Comparison of ENCODE assay signal across 23 mouse cellular contexts in the genomic region with DNA sequence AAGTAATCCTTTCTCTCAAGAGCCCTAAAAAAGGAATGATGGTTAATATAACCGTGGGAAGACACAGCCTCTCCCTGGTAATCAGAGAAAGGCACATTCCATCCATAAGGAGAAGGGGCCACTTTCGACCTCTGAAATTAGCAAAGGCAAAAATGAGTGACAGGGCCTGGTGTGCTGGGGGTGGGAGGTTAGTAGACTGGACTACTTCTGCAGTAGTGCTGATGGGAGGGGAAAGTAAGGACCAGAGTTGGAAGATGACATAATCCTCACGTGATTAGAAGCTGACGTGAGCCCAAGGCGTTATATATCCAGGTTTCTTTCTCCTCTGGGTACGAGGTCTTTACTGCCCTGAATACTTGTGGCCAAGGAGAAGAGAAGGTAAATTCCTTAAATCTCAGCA. TPM values are rescaled to one million over a fixed set of nuclear protein-coding genes. Genes with fewer than 3 reads are reported as not detected.
DNase-seq lines count a peak whose midpoint lies in the region; ATAC-seq and TF ChIP-seq lines count a peak whose summit lies in the region.
"Had no signal": no experiment of that assay in that cellular context is flagged by ENCODE, and none has a peak within 500 bp of the region (broad histone marks: within the 10 kb centered on the region; RNA-seq: fewer than 3 reads in every experiment).

No protein-coding gene starts in this region.

- H3K4me1 ChIP-seq in heart, embryonic 16.5 days (ENCODE audit: control insufficient read depth, insufficient read depth, low read length): peaks cover 7% of the 10 kb centered on the region
- H3K4me1 ChIP-seq in CH12.LX (ENCODE audit: control insufficient read depth in 1 of 2, insufficient read depth in 2 of 2): no peaks in the 10 kb centered on the region
- H3K4me1 ChIP-seq in forebrain, postnatal 0 days (ENCODE audit: insufficient read depth): no peaks in the 10 kb centered on the region
- H3K4me1 ChIP-seq: embryonic facial prominence, embryonic 12.5 days; forebrain, embryonic 12.5 days; hindbrain, embryonic 12.5 days had no signal

- TF ChIP-seq EP300 in CH12.LX (IDR thresholded peaks at IDR 0.05; ENCODE audit: low read length): no peak

- peak overlapping the region; percentile 53 for H3K27ac ChIP-seq in gastrocnemius, adult 2 months
- peak overlapping the region; percentile 55; the same call in 1 of the 2 replicates for H3K27ac ChIP-seq in heart, embryonic 16.5 days (ENCODE audit: low read length)
- H3K27ac ChIP-seq in CH12.LX (ENCODE audit: insufficient read depth, low read depth): no peak overlapping the region
- H3K27ac ChIP-seq in forebrain, postnatal 0 days (ENCODE audit: low read depth, low read length): no peak overlapping the region
- H3K27ac ChIP-seq: embryonic facial prominence, embryonic 12.5 days; forebrain, embryonic 12.5 days; hindbrain, embryonic 12.5 days had no signal

- dilution Hi-C loops in CH12.LX (cut with MboI; ENCODE audit: extremely low pct_ligation_motif_present, extremely low pct_unique_long_range_greater_than_20kb, low sequenced_read_pairs): no loop called here

- H3K9ac ChIP-seq in heart, embryonic 16.5 days (ENCODE audit: low read length): no peak overlapping the region
- H3K9ac ChIP-seq in CH12.LX (ENCODE audit: insufficient read depth, low read depth): no peak overlapping the region
- no peak overlapping the region for H3K9ac ChIP-seq in forebrain, postnatal 0 days
- H3K9ac ChIP-seq: embryonic facial prominence, embryonic 12.5 days; forebrain, embryonic 12.5 days; hindbrain, embryonic 12.5 days had no signal

- TF ChIP-seq CTCF in gastrocnemius, adult 2 months (IDR thresholded peaks at IDR 0.05): no peak
- TF ChIP-seq CTCF in CH12.LX (conservative IDR thresholded peaks at IDR 0.05 in 1 of 2, IDR thresholded peaks at IDR 0.05 in 1 of 2; ENCODE audit: low read depth in 2 of 2, low read length in 2 of 2): no peak
- TF ChIP-seq CTCF in forebrain, postnatal 0 days (IDR thresholded peaks at IDR 0.05; ENCODE audit: low read depth): no peak

- in situ Hi-C loops in CH12.LX (cut with MboI; ENCODE audit: low pct_ligation_motif_present, low pct_unique_long_range_greater_than_20kb, low sequenced_read_pairs): no loop called here

- H3K4me3 ChIP-seq in gastrocnemius, adult 2 months: no peak overlapping the region
- H3K4me3 ChIP-seq in heart, embryonic 16.5 days (ENCODE audit: low read length): no peak overlapping the region
- H3K4me3 ChIP-seq in CH12.LX (replicated peaks in 1 of 3; ENCODE audit: low read depth in 2 of 3, low read length in 2 of 3, poor library complexity in 1 of 3): no peak overlapping the region
- no peak overlapping the region for H3K4me3 ChIP-seq in forebrain, postnatal 0 days (ENCODE audit: low read depth, low read length)
- H3K4me3 ChIP-seq: embryonic facial prominence, embryonic 12.5 days; forebrain, embryonic 12.5 days; hindbrain, embryonic 12.5 days had no signal

- no peaks in the 10 kb centered on the region for H3K36me3 ChIP-seq in heart, embryonic 16.5 days (ENCODE audit: control insufficient read depth, insufficient read depth)
- H3K36me3 ChIP-seq in CH12.LX (replicated peaks in 1 of 2; ENCODE audit: control insufficient read depth in 1 of 2, insufficient read depth in 1 of 2, low read length in 1 of 2): no peaks in the 10 kb centered on the region
- no peaks in the 10 kb centered on the region for H3K36me3 ChIP-seq in forebrain, postnatal 0 days (ENCODE audit: insufficient read depth)
- H3K36me3 ChIP-seq: embryonic facial prominence, embryonic 12.5 days; forebrain, embryonic 12.5 days; G1E; hindbrain, embryonic 12.5 days had no signal

- DNase-seq in gastrocnemius, adult 2 months: peak; percentile 40
- DNase-seq in gastrocnemius, postnatal 4 days (ENCODE audit: low spot score in 2 of 2): no peak
- no peak for DNase-seq in heart, adult 8-10 months (ENCODE audit: low spot score)
- no peak for DNase-seq in CH12.LX (ENCODE audit: extremely low read depth)
- no peak for DNase-seq in forebrain, postnatal 0 days
- DNase-seq: adrenal gland, adult 8-10 months; adrenal gland, postnatal 36 days; cerebellum, adult 11 months; cerebellum, adult 8-10 months; cerebellum, postnatal 14 days; embryo, embryonic 11 days; kidney, adult 8-10 months had no signal

- peak; percentile 58; the same call in 1 of the 2 replicates for ATAC-seq in heart, embryonic 16.5 days (replicated peaks; ENCODE audit: extremely low read depth, insufficient read depth, low FRiP score)
- no peak for ATAC-seq in forebrain, postnatal 0 days
- ATAC-seq: forebrain, embryonic 16.5 days; hindbrain, embryonic 16.5 days; inflammation-experienced regulatory T-cells, adult 6 months; intestine, postnatal 0 days had no signal

- H3K27me3 ChIP-seq in heart, embryonic 16.5 days (ENCODE audit: control insufficient read depth, insufficient read depth, low read length): no peaks in the 10 kb centered on the region
- H3K27me3 ChIP-seq in CH12.LX (replicated peaks): no peaks in the 10 kb centered on the region
- no peaks in the 10 kb centered on the region for H3K27me3 ChIP-seq in forebrain, postnatal 0 days (ENCODE audit: insufficient read depth, low read length)
- H3K27me3 ChIP-seq: embryonic facial prominence, embryonic 12.5 days had no signal

- no peaks in the 10 kb centered on the region for H3K9me3 ChIP-seq in heart, embryonic 16.5 days (replicated peaks; ENCODE audit: control insufficient read depth, low read length)
- H3K9me3 ChIP-seq in CH12.LX (replicated peaks; ENCODE audit: low read length): no peaks in the 10 kb centered on the region
- H3K9me3 ChIP-seq in forebrain, postnatal 0 days (ENCODE audit: low read length): no peaks in the 10 kb centered on the region
- H3K9me3 ChIP-seq: embryonic facial prominence, embryonic 12.5 days; forebrain, embryonic 12.5 days; G1E; hindbrain, embryonic 12.5 days had no signal

- H3K79me2 ChIP-seq in CH12.LX (replicated peaks; ENCODE audit: control insufficient read depth, extremely low read depth, insufficient read depth, poor library complexity, severe bottlenecking): no peaks in the 10 kb centered on the region

- intact Hi-C loops in gastrocnemius, adult 2 months (cut with DNase I): no loop called here

- TF ChIP-seq RAD21 in CH12.LX (IDR thresholded peaks at IDR 0.05; ENCODE audit: low read depth, low read length): no peak

- 55% methylated on average over 6 of the region's 6 CpGs for WGBS in heart, embryonic 16.5 days
- 74% methylated on average over 6 of the region's 6 CpGs for WGBS in forebrain, postnatal 0 days

- no peak overlapping the region for H3K4me2 ChIP-seq in heart, embryonic 16.5 days (ENCODE audit: low read depth, low read length)
- no peak overlapping the region for H3K4me2 ChIP-seq in CH12.LX (ENCODE audit: insufficient read depth, low read depth, poor library complexity, severe bottlenecking)
- no peak overlapping the region for H3K4me2 ChIP-seq in forebrain, postnatal 0 days (ENCODE audit: low read depth)
- H3K4me2 ChIP-seq: embryonic facial prominence, embryonic 12.5 days; forebrain, embryonic 12.5 days; hindbrain, embryonic 12.5 days had no signal

- TF ChIP-seq POLR2A in CH12.LX (IDR thresholded peaks at IDR 0.05; ENCODE audit: low read depth, low read length): no peak

RNA-seq across cellular contexts. Expression of a gene that starts 8.4 kb away (rescaled TPM):
- 10 to 100 TPM; 13.9 to 15.0 TPM for total RNA-seq in gastrocnemius, adult 2 months (2021)
- total RNA-seq in gastrocnemius, postnatal 4 days (2021): 100 to 1,000 TPM in 1 of 2 experiments, 10 to 100 TPM in 1; 96.8 to 121 TPM
- 225 TPM in 2 replicates for polyA plus RNA-seq in heart, embryonic 16.5 days (2015; fragmentation: Nextera tagmentation; extraction: Ambion mirVana)
- 1 to 10 TPM; 1.7 to 5.2 (median 2.7) TPM for total RNA-seq in heart, adult 8-10 months (2022)
- total RNA-seq in CH12.LX (2012; rRNA removed) (not detected in 2 replicates), CH12.LX (2014; rRNA removed) (not detected in 2 replicates)
- not detected in 2 replicates for polyA plus RNA-seq in CH12.LX (2012; ENCODE audit: insufficient read length, low read depth)
- total RNA-seq in forebrain, postnatal 0 days (2014; rRNA removed): 105 and 106 TPM in 2 replicates
- polyA plus RNA-seq in forebrain, postnatal 0 days (2015; fragmentation: Nextera tagmentation; extraction: Ambion mirVana): 288 and 297 TPM in 2 replicates
- polyA plus RNA-seq: inflammation-experienced regulatory T-cells, adult 6 months had no signal

RNA-seq across cellular contexts. Expression of a gene that starts 9.1 kb away (rescaled TPM):
- total RNA-seq in gastrocnemius, adult 2 months (2021): 10 to 100 TPM; 15.6 to 47.9 TPM
- total RNA-seq in gastrocnemius, postnatal 4 days (2021): 1,000 to 10,000 TPM; 1,198 to 1,219 TPM
- polyA plus RNA-seq in heart, embryonic 16.5 days (2015; fragmentation: Nextera tagmentation; extraction: Ambion mirVana): 17.5 and 23.9 TPM in 2 replicates
- 1 to 10 TPM in 1 of 4 experiments, under 1 TPM in 2, not detected in 1; 0.75 to 1.0 (median 0.97) TPM for total RNA-seq in heart, adult 8-10 months (2022)
- total RNA-seq in CH12.LX (2012; rRNA removed) (not detected in 2 replicates), CH12.LX (2014; rRNA removed) (not detected in 2 replicates)
- not detected in 2 replicates for polyA plus RNA-seq in CH12.LX (2012; ENCODE audit: insufficient read length, low read depth)
- 3.0 and 4.4 TPM in 2 replicates for total RNA-seq in forebrain, postnatal 0 days (2014; rRNA removed)
- 4.6 and 4.9 TPM in 2 replicates for polyA plus RNA-seq in forebrain, postnatal 0 days (2015; fragmentation: Nextera tagmentation; extraction: Ambion mirVana)
- total RNA-seq: adrenal gland, adult 8-10 months; adrenal gland, postnatal 36 days; common myeloid progenitor, adult 5-6 weeks; G1E; granulocyte monocyte progenitor cell, adult 5-6 weeks had no signal
- polyA plus RNA-seq: G1E; inflammation-experienced regulatory T-cells, adult 6 months had no signal

RNA-seq across cellular contexts. Expression of a gene that starts 20.0 kb away (rescaled TPM):
- total RNA-seq in gastrocnemius, adult 2 months (2021): 10 to 100 TPM; 19.8 to 29.3 TPM
- 100 to 1,000 TPM; 118 to 136 TPM for total RNA-seq in gastrocnemius, postnatal 4 days (2021)
- polyA plus RNA-seq in heart, embryonic 16.5 days (2015; fragmentation: Nextera tagmentation; extraction: Ambion mirVana): 14.7 and 16.4 TPM in 2 replicates
- total RNA-seq in heart, adult 8-10 months (2022): not detected
- total RNA-seq in CH12.LX (2012; rRNA removed): 0.30 TPM in 1 of 2 replicates, not detected in the other
- not detected in 2 replicates for total RNA-seq in CH12.LX (2014; rRNA removed)
- not detected in 2 replicates for polyA plus RNA-seq in CH12.LX (2012; ENCODE audit: insufficient read length, low read depth)
- total RNA-seq in forebrain, postnatal 0 days (2014; rRNA removed): 14.2 and 14.9 TPM in 2 replicates
- polyA plus RNA-seq in forebrain, postnatal 0 days (2015; fragmentation: Nextera tagmentation; extraction: Ambion mirVana): 34.6 and 41.5 TPM in 2 replicates
- total RNA-seq: common myeloid progenitor, adult 5-6 weeks; granulocyte monocyte progenitor cell, adult 5-6 weeks had no signal
- polyA plus RNA-seq: inflammation-experienced regulatory T-cells, adult 6 months had no signal

RNA-seq across cellular contexts. Expression of a gene that starts 21.2 kb away (rescaled TPM):
- total RNA-seq in gastrocnemius, adult 2 months (2021): 10 to 100 TPM; 18.4 to 30.3 TPM
- 100 to 1,000 TPM; 145 to 154 TPM for total RNA-seq in gastrocnemius, postnatal 4 days (2021)
- 360 and 405 TPM in 2 replicates for polyA plus RNA-seq in heart, embryonic 16.5 days (2015; fragmentation: Nextera tagmentation; extraction: Ambion mirVana)
- 10 to 100 TPM; 14.8 to 24.2 (median 19.7) TPM for total RNA-seq in heart, adult 8-10 months (2022)
- total RNA-seq in CH12.LX (2012; rRNA removed) (79.9 and 80.4 TPM in 2 replicates), CH12.LX (2014; rRNA removed) (197 and 242 TPM in 2 replicates)
- 147 and 148 TPM in 2 replicates for polyA plus RNA-seq in CH12.LX (2012; ENCODE audit: insufficient read length, low read depth)
- total RNA-seq in forebrain, postnatal 0 days (2014; rRNA removed): 182 and 203 TPM in 2 replicates
- polyA plus RNA-seq in forebrain, postnatal 0 days (2015; fragmentation: Nextera tagmentation; extraction: Ambion mirVana): 263 and 323 TPM in 2 replicates

RNA-seq across cellular contexts. Expression of a gene that starts 46.3 kb away (rescaled TPM):
- total RNA-seq in gastrocnemius, adult 2 months (2021): 1 to 10 TPM; 2.7 to 4.3 TPM
- total RNA-seq in gastrocnemius, postnatal 4 days (2021): 10 to 100 TPM; 58.9 to 72.6 TPM
- 372 and 400 TPM in 2 replicates for polyA plus RNA-seq in heart, embryonic 16.5 days (2015; fragmentation: Nextera tagmentation; extraction: Ambion mirVana)
- 10 to 100 TPM in 1 of 4 experiments, 1 to 10 TPM in 3; 3.8 to 10.3 (median 6.9) TPM for total RNA-seq in heart, adult 8-10 months (2022)
- total RNA-seq in CH12.LX (2012; rRNA removed) (118 and 124 TPM in 2 replicates), CH12.LX (2014; rRNA removed) (87.0 and 87.4 TPM in 2 replicates)
- polyA plus RNA-seq in CH12.LX (2012; ENCODE audit: insufficient read length, low read depth): 228 and 235 TPM in 2 replicates
- 219 and 271 TPM in 2 replicates for total RNA-seq in forebrain, postnatal 0 days (2014; rRNA removed)
- 782 and 828 TPM in 2 replicates for polyA plus RNA-seq in forebrain, postnatal 0 days (2015; fragmentation: Nextera tagmentation; extraction: Ambion mirVana)

Comparison
In these comparisons a context has a peak if more than half of its experiments do, and no peak if none do; other contexts are left out.
1. RNA of a gene that starts 9.1 kb away (total RNA-seq): 1,198 to 1,219 TPM in gastrocnemius, postnatal 4 days; 15.6 to 47.9 TPM in gastrocnemius, adult 2 months, 3.0 to 4.4 TPM in forebrain, postnatal 0 days, 0.75 to 1.0 TPM in heart, adult 8-10 months and not detected in CH12.LX; every median in the first group is over 10 times any median in the second.
2. H3K27ac ChIP-seq: peak in gastrocnemius, adult 2 months (single experiment) and heart, embryonic 16.5 days (single experiment); none in CH12.LX (single experiment) and forebrain, postnatal 0 days (single experiment).
3. RNA of a gene that starts 20.0 kb away (total RNA-seq): 118 to 136 TPM in gastrocnemius, postnatal 4 days, 19.8 to 29.3 TPM in gastrocnemius, adult 2 months and 14.2 to 14.9 TPM in forebrain, postnatal 0 days; 0.30 TPM in CH12.LX and not detected in heart, adult 8-10 months; every median in the first group is over 10 times any median in the second.